Comparison of ENCODE assay signal across 23 mouse cellular contexts in genomic region chr17:43334074-43334473, GRCm38 (mm10). TPM values are rescaled to one million over a fixed set of nuclear protein-coding genes. Genes with fewer than 3 reads are reported as not detected.
DNase-seq lines count a peak whose midpoint lies in the region; ATAC-seq and TF ChIP-seq lines count a peak whose summit lies in the region.
"Had no signal": no experiment of that assay in that cellular context is flagged by ENCODE, and none has a peak within 500 bp of the region (broad histone marks: within the 10 kb centered on the region; RNA-seq: fewer than 3 reads in every experiment).

No protein-coding gene starts in this region.

- no peak for TF ChIP-seq POLR2A in thymus, adult 2 months (IDR thresholded peaks at IDR 0.05; ENCODE audit: control insufficient read depth, extremely low read depth, insufficient read depth, low read length, poor library complexity)

- no peak for TF ChIP-seq EP300 in lung, postnatal 0 days (IDR thresholded peaks at IDR 0.05)

- peak; percentile 6 for DNase-seq in embryo, embryonic 10 days (ENCODE audit: low spot score)
- no peak for DNase-seq in embryo, embryonic 11 days
- no peak for DNase-seq in kidney, postnatal 36 days
- DNase-seq in lung, postnatal 0 days (ENCODE audit: low spot score) = peak; percentile 31
- no peak for DNase-seq in lung, postnatal 4 days
- no peak for DNase-seq in thymus, adult 2 months
- DNase-seq: adrenal gland, adult 8-10 months; cerebellum, adult 11 months; cerebellum, postnatal 10 days; heart, postnatal 4 days; kidney, adult 18-20 months; spleen, adult 18-20 months; thymus, postnatal 36 days had no signal

- H3K4me1 ChIP-seq in kidney, embryonic 16.5 days (ENCODE audit: insufficient read depth, low read length) = peaks cover 15% of the 10 kb centered on the region; the same call in 1 of the 2 replicates
- peaks cover 9% of the 10 kb centered on the region; the same call in 1 of the 2 replicates for H3K4me1 ChIP-seq in lung, postnatal 0 days (ENCODE audit: insufficient read depth, low read depth, low read length)
- no peaks in the 10 kb centered on the region for H3K4me1 ChIP-seq in thymus, adult 2 months (replicated peaks; ENCODE audit: control insufficient read depth, insufficient read depth, low read length)
- H3K4me1 ChIP-seq: embryonic facial prominence, embryonic 15.5 days; limb, embryonic 15.5 days; midbrain, embryonic 15.5 days had no signal

- H3K27ac ChIP-seq in kidney, embryonic 16.5 days (ENCODE audit: low read length) = 0 out of 2 replicates have a peak overlapping the region, but pooled peaks have one; percentile 8
- no peak overlapping the region for H3K27ac ChIP-seq in lung, postnatal 0 days (ENCODE audit: low read length)
- H3K27ac ChIP-seq in thymus, adult 2 months (ENCODE audit: control insufficient read depth, insufficient read depth, low read length) = no peak overlapping the region
- H3K27ac ChIP-seq: embryonic facial prominence, embryonic 15.5 days; limb, embryonic 15.5 days; lung, embryonic 15.5 days; midbrain, embryonic 15.5 days had no signal

- no peaks in the 10 kb centered on the region for H3K36me3 ChIP-seq in kidney, embryonic 16.5 days (ENCODE audit: insufficient read depth, low read length)
- H3K36me3 ChIP-seq in lung, postnatal 0 days (ENCODE audit: insufficient read depth, low read length) = no peaks in the 10 kb centered on the region
- H3K36me3 ChIP-seq in thymus, adult 2 months (ENCODE audit: control insufficient read depth, insufficient read depth, low read length) = no peaks in the 10 kb centered on the region
- H3K36me3 ChIP-seq: embryonic facial prominence, embryonic 15.5 days; limb, embryonic 15.5 days; lung, embryonic 15.5 days; midbrain, embryonic 15.5 days had no signal

- H3K4me2 ChIP-seq in kidney, embryonic 16.5 days (replicated peaks; ENCODE audit: low read depth, low read length) = no peak overlapping the region
- no peak overlapping the region for H3K4me2 ChIP-seq in lung, postnatal 0 days (replicated peaks; ENCODE audit: low read depth, low read length)
- H3K4me2 ChIP-seq: embryonic facial prominence, embryonic 15.5 days; limb, embryonic 15.5 days; lung, embryonic 15.5 days; midbrain, embryonic 15.5 days had no signal

- no peak overlapping the region for H3K9ac ChIP-seq in kidney, embryonic 16.5 days (replicated peaks; ENCODE audit: low read length)
- no peak overlapping the region for H3K9ac ChIP-seq in lung, postnatal 0 days (replicated peaks; ENCODE audit: low read depth)
- H3K9ac ChIP-seq: embryonic facial prominence, embryonic 15.5 days; limb, embryonic 15.5 days; lung, embryonic 15.5 days; midbrain, embryonic 15.5 days had no signal

- ATAC-seq in kidney, embryonic 16.5 days (ENCODE audit: low FRiP score, low TSS enrichment) = no peak
- ATAC-seq in lung, postnatal 0 days = peak; percentile 8; the same call in 1 of the 2 replicates
- ATAC-seq in erythroblast, adult 5-6 weeks (replicated peaks; ENCODE audit: low FRiP score, poor library complexity, severe bottlenecking) = no peak
- ATAC-seq: hindbrain, embryonic 16.5 days; midbrain, embryonic 15.5 days; Patski had no signal

- no peak for TF ChIP-seq CTCF in lung, postnatal 0 days (IDR thresholded peaks at IDR 0.05)
- no peak for TF ChIP-seq CTCF in thymus, adult 2 months (IDR thresholded peaks at IDR 0.05; ENCODE audit: borderline replicate concordance, control insufficient read depth, extremely low read depth, insufficient read depth, low read length, poor library complexity)

- H3K27me3 ChIP-seq in kidney, embryonic 16.5 days (ENCODE audit: insufficient read depth, low read length) = no peaks in the 10 kb centered on the region
- H3K27me3 ChIP-seq in lung, postnatal 0 days (replicated peaks; ENCODE audit: insufficient read depth, low read length) = no peaks in the 10 kb centered on the region
- H3K27me3 ChIP-seq in thymus, adult 2 months (ENCODE audit: control insufficient read depth, insufficient read depth, low read length) = no peaks in the 10 kb centered on the region
- H3K27me3 ChIP-seq: embryonic facial prominence, embryonic 15.5 days; limb, embryonic 15.5 days; lung, embryonic 15.5 days; midbrain, embryonic 15.5 days; Patski had no signal

- no peaks in the 10 kb centered on the region for H3K9me3 ChIP-seq in kidney, embryonic 16.5 days (ENCODE audit: low read length)
- no peaks in the 10 kb centered on the region for H3K9me3 ChIP-seq in lung, postnatal 0 days (ENCODE audit: low read length)
- H3K9me3 ChIP-seq: embryonic facial prominence, embryonic 15.5 days; limb, embryonic 15.5 days; lung, embryonic 15.5 days; midbrain, embryonic 15.5 days had no signal

- 35% methylated on average over 9 of the region's 9 CpGs for WGBS in kidney, embryonic 16.5 days
- 40% methylated on average over 9 of the region's 9 CpGs for WGBS in lung, postnatal 0 days
- WGBS in thymus, adult 2 months = 80% methylated on average over 9 of the region's 9 CpGs

- H3K4me3 ChIP-seq in kidney, embryonic 16.5 days (ENCODE audit: low read length) = no peak overlapping the region
- no peak overlapping the region for H3K4me3 ChIP-seq in lung, postnatal 0 days (ENCODE audit: low read depth, low read length)
- no peak overlapping the region for H3K4me3 ChIP-seq in thymus, adult 2 months (ENCODE audit: control insufficient read depth, insufficient read depth, low read length)
- H3K4me3 ChIP-seq: embryonic facial prominence, embryonic 15.5 days; limb, embryonic 15.5 days; lung, embryonic 15.5 days; midbrain, embryonic 15.5 days; myocyte had no signal

RNA-seq across cellular contexts. Expression of gene Adgrf5, which starts 26.2 kb away (rescaled TPM):
- polyA plus RNA-seq in kidney, embryonic 16.5 days (2015; fragmentation: Nextera tagmentation; extraction: Ambion mirVana) = 25.5 and 26.7 TPM in 2 replicates
- 51.1 and 68.6 TPM in 2 replicates for polyA plus RNA-seq in lung, postnatal 0 days (2015; fragmentation: Nextera tagmentation; extraction: Ambion mirVana)
- 4.5 and 5.7 TPM in 2 replicates for polyA plus RNA-seq in thymus, adult 2 months (2012; rRNA removed)
- total RNA-seq in erythroblast, adult 5-6 weeks (2015; ENCODE audit: low replicate concordance) = 0.21 and 0.38 TPM in 2 replicates
- total RNA-seq in erythroblast, adult 5-6 weeks (2017; ENCODE audit: low replicate concordance) = 0.85 and 0.98 TPM in 2 replicates
- total RNA-seq: megakaryocyte-erythroid progenitor cell, adult 5-6 weeks had no signal

Comparison
In these comparisons a context has a peak if more than half of its experiments do, and no peak if none do; other contexts are left out.
1. DNase-seq: peak in embryo, embryonic 10 days (single experiment) and lung, postnatal 0 days (single experiment); none in embryo, embryonic 11 days (single experiment), kidney, postnatal 36 days (0 of 2), lung, postnatal 4 days (0 of 2) and thymus, adult 2 months (single experiment).